Mouse (Mus musculus) liver, embryonic 14.5 days (tissue): ENCODE results near the gene Olfr635.

Experiments
- CTCF ChIP-seq: IDR thresholded peaks from 2 replicates; pipeline ENCODE4 v1.5.1; 2016; ENCODE audit warnings: antibody characterized with exemption, low read depth, control low read depth
- EP300 ChIP-seq: IDR thresholded peaks from 2 replicates; pipeline ENCODE4 v1.6.1; 2016; ENCODE audit warnings: antibody characterized with exemption, low read depth

GRCm38 (mm10) chr7:104035145-104035544, 64.2 kb downstream of the Olfr635 start, which contains the start of gene Olfr641:
- no peak for TF ChIP-seq CTCF
- no peak for TF ChIP-seq EP300
